Mouse (Mus musculus) kidney, adult 2 months (tissue): ENCODE measurements at regions not wholly inside any gene's neighbourhood (a gene's known extent, or its start where the extent isn't known, plus 50 kb on each side); places are given as distances from the start of the nearest gene placed in this dataset.

Experiments
- CTCF ChIP-seq: fragments of 200-500 bp; conservative IDR thresholded peaks from 2 replicates; pipeline ENCODE4 v1.5.1; 2011; ENCODE audit warnings: low read depth, mild to moderate bottlenecking, control low read depth, low read length, moderate library complexity, mixed read lengths; ENCODE audit not compliant: insufficient read depth, insufficient read length
- POLR2A ChIP-seq: fragments of 200-500 bp; IDR thresholded peaks from one replicate; pipeline ENCODE4 v1.6.1; 2011; ENCODE audit warnings: low read depth, low read length, control low read depth

- TF ChIP-seq CTCF: no peak
- TF ChIP-seq POLR2A: no peak
Observed at GRCm38 (mm10) chr10:9265528-9265927, 379.7 kb upstream of the Sash1 start.
